ENCODE assay signal across 9 mouse cellular contexts in the genomic region with DNA sequence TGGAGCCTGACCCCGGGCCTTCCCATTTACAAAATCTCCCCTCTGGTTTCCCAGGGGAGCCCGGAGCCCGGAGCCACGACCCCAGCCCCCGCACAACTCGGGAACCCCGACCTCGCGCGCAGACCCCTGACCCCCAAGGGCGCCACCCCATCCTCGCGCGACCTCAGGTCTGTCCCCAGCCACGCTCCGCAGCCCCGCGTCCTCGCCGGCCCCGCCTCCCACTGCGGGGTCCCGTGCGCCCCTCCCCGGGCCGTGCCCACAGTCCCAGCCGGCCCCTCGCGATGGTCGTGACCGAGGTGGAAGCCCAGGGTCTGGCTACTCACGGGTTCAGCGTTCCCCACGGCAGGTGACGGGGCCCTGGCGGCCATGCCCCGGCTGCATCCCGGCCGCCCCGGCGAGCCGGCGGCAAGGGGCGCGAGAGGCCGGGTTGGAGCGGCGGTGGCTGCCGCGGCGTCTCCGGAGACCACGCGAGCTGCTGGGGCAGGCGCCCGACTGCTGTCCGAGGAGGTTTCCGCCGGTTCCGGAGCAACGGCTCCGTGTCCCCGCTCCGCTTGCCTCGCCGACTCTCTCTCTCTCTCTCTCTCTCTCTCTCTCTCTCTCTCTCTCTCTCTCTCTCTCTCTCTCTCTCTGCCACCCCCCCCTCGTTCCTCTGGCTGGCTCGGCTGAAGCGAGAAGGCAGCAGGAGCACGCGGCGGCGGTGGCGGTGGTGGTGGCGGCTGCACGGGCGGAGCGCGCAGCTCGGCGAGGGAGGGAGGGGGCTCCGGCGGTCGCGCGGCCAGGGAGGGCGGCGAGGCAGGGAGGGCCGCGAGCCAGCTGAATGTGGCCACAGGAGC. TPM values are rescaled to one million over a fixed set of nuclear protein-coding genes. Genes with fewer than 3 reads are reported as not detected.
DNase-seq lines count a peak whose midpoint lies in the region; ATAC-seq and TF ChIP-seq lines count a peak whose summit lies in the region.
"Had no signal": no experiment of that assay in that cellular context is flagged by ENCODE, and none has a peak within 500 bp of the region (broad histone marks: within the 10 kb centered on the region; RNA-seq: fewer than 3 reads in every experiment).

No protein-coding gene starts in this region.

- peak overlapping the region; percentile 50; the same call in 1 of the 2 replicates for H3K27ac ChIP-seq in embryonic facial prominence, embryonic 12.5 days
- 0 out of 2 replicates have a peak overlapping the region, but pooled peaks have one; percentile 7 for H3K27ac ChIP-seq in limb, embryonic 12.5 days
- no peak overlapping the region for H3K27ac ChIP-seq in stomach, embryonic 14.5 days (ENCODE audit: low read length)
- H3K27ac ChIP-seq: liver, embryonic 15.5 days had no signal

- TF ChIP-seq CTCF in E14TG2a.4 (conservative IDR thresholded peaks at IDR 0.05; ENCODE audit: low read length) = no peak

- WGBS in embryonic facial prominence, embryonic 12.5 days = under 1% methylated on average over 67 of the region's 90 CpGs
- WGBS in limb, embryonic 12.5 days = under 1% methylated on average over 63 of the region's 90 CpGs
- under 1% methylated on average over 70 of the region's 90 CpGs for WGBS in stomach, embryonic 14.5 days

- no peaks in the 10 kb centered on the region for H3K36me3 ChIP-seq in E14TG2a.4 (ENCODE audit: insufficient read depth, low read length)
- H3K36me3 ChIP-seq in embryonic facial prominence, embryonic 12.5 days = no peaks in the 10 kb centered on the region
- no peaks in the 10 kb centered on the region for H3K36me3 ChIP-seq in limb, embryonic 12.5 days
- H3K36me3 ChIP-seq in stomach, embryonic 14.5 days (ENCODE audit: control insufficient read depth, insufficient read depth, low read length) = no peaks in the 10 kb centered on the region
- H3K36me3 ChIP-seq: liver, embryonic 15.5 days had no signal

- H3K4me2 ChIP-seq in embryonic facial prominence, embryonic 12.5 days (replicated peaks) = peak overlapping the region; percentile 96
- peak overlapping the region; percentile 100 for H3K4me2 ChIP-seq in limb, embryonic 12.5 days
- peak overlapping the region; percentile 82 for H3K4me2 ChIP-seq in stomach, embryonic 14.5 days (replicated peaks; ENCODE audit: low read depth, low read length)
- H3K4me2 ChIP-seq: liver, embryonic 15.5 days had no signal

- H3K4me3 ChIP-seq in E14TG2a.4 (replicated peaks; ENCODE audit: low read length) = peak overlapping the region; percentile 72
- peak overlapping the region; percentile 50 for H3K4me3 ChIP-seq in embryonic facial prominence, embryonic 12.5 days
- H3K4me3 ChIP-seq in limb, embryonic 12.5 days (replicated peaks) = peak overlapping the region; percentile 60
- H3K4me3 ChIP-seq in stomach, embryonic 14.5 days (ENCODE audit: low read depth, low read length) = peak overlapping the region; percentile 39
- H3K4me3 ChIP-seq: liver, embryonic 15.5 days had no signal

- peaks cover 90% of the 10 kb centered on the region for H3K27me3 ChIP-seq in E14TG2a.4 (ENCODE audit: insufficient read depth, low read length)
- H3K27me3 ChIP-seq in embryonic facial prominence, embryonic 12.5 days = peaks cover 74% of the 10 kb centered on the region
- H3K27me3 ChIP-seq in limb, embryonic 12.5 days = peaks cover 75% of the 10 kb centered on the region
- peaks cover 44% of the 10 kb centered on the region for H3K27me3 ChIP-seq in stomach, embryonic 14.5 days (ENCODE audit: control insufficient read depth, insufficient read depth, low read length)

- no peaks in the 10 kb centered on the region for H3K9me3 ChIP-seq in E14TG2a.4 (ENCODE audit: low read length)
- H3K9me3 ChIP-seq in embryonic facial prominence, embryonic 12.5 days = no peaks in the 10 kb centered on the region
- H3K9me3 ChIP-seq in limb, embryonic 12.5 days = no peaks in the 10 kb centered on the region
- H3K9me3 ChIP-seq in stomach, embryonic 14.5 days (ENCODE audit: control insufficient read depth, low read depth, low read length) = no peaks in the 10 kb centered on the region
- H3K9me3 ChIP-seq: liver, embryonic 15.5 days had no signal

- DNase-seq in frontal cortex, adult 2 months (ENCODE audit: extremely low spot score in 1 of 2, low spot score in 1 of 2) = no peak
- DNase-seq in ovary, postnatal 10 days (ENCODE audit: low spot score) = no peak
- no peak for DNase-seq in spleen, adult 18-20 months

- H3K4me1 ChIP-seq in E14TG2a.4 (replicated peaks; ENCODE audit: low read depth, low read length) = peaks cover 29% of the 10 kb centered on the region
- H3K4me1 ChIP-seq in embryonic facial prominence, embryonic 12.5 days = peaks cover 29% of the 10 kb centered on the region
- H3K4me1 ChIP-seq in limb, embryonic 12.5 days (replicated peaks) = peaks cover 53% of the 10 kb centered on the region
- peaks cover 6% of the 10 kb centered on the region; the same call in 1 of the 2 replicates for H3K4me1 ChIP-seq in stomach, embryonic 14.5 days (ENCODE audit: control insufficient read depth, insufficient read depth, low read length)
- H3K4me1 ChIP-seq: liver, embryonic 15.5 days had no signal

- peak; percentile 35; the same call in 1 of the 2 replicates for ATAC-seq in frontal cortex, adult (ENCODE audit: low TSS enrichment)
- ATAC-seq in embryonic facial prominence, embryonic 12.5 days (ENCODE audit: insufficient number of reproducible peaks, insufficient read depth, low FRiP score, low TSS enrichment) = no peak
- ATAC-seq in limb, embryonic 12.5 days (ENCODE audit: insufficient number of reproducible peaks, insufficient read depth, low FRiP score, low TSS enrichment, low read depth) = no peak; the same call in 1 of the 2 replicates
- no peak for ATAC-seq in stomach, embryonic 14.5 days (ENCODE audit: insufficient number of reproducible peaks, insufficient read depth, low FRiP score, low read depth)

- H3K9ac ChIP-seq in embryonic facial prominence, embryonic 12.5 days = peak overlapping the region; percentile 59
- H3K9ac ChIP-seq in limb, embryonic 12.5 days (replicated peaks) = peak overlapping the region; percentile 60
- 0 out of 2 replicates have a peak overlapping the region, but pooled peaks have one; percentile 3 for H3K9ac ChIP-seq in stomach, embryonic 14.5 days (replicated peaks; ENCODE audit: low read depth, low read length)
- H3K9ac ChIP-seq: liver, embryonic 15.5 days had no signal

RNA-seq across cellular contexts. Expression of a gene that starts 2.2 kb away (rescaled TPM):
- polyA plus RNA-seq in frontal cortex, adult 2 months (2012; rRNA removed) = 108 and 125 TPM in 2 replicates
- 3.9 and 4.8 TPM in 2 replicates for polyA plus RNA-seq in embryonic facial prominence, embryonic 12.5 days (2016; fragmentation: Nextera tagmentation; extraction: Ambion mirVana)
- polyA plus RNA-seq in limb, embryonic 12.5 days (2016; fragmentation: Nextera tagmentation; extraction: Ambion mirVana) = 3.5 and 3.9 TPM in 2 replicates
- 1.2 and 2.5 TPM in 2 replicates for polyA plus RNA-seq in stomach, embryonic 14.5 days (2014; fragmentation: Nextera tagmentation; extraction: Ambion mirVana)

Comparison
In these comparisons a context has a peak if more than half of its experiments do, and no peak if none do; other contexts are left out.
1. H3K9ac ChIP-seq: peak in every context shown above with its lines; median percentile 60 in limb, embryonic 12.5 days; 59 in embryonic facial prominence, embryonic 12.5 days; 3 in stomach, embryonic 14.5 days.
2. RNA of a gene that starts 2.2 kb away (polyA plus RNA-seq): 108 to 125 TPM in frontal cortex, adult 2 months; 3.5 to 3.9 TPM in limb, embryonic 12.5 days, 3.9 to 4.8 TPM in embryonic facial prominence, embryonic 12.5 days and 1.2 to 2.5 TPM in stomach, embryonic 14.5 days; every median in the first group is over 10 times any median in the second.
3. Peak in every context shown above with its lines, with median percentiles within 50 percentile points of each other: H3K4me3 ChIP-seq and H3K4me2 ChIP-seq.